Mouse (Mus musculus): ENCODE results near the gene Tmod2. TPM values are rescaled to one million over a fixed set of nuclear protein-coding genes. Genes with fewer than 3 reads are reported as not detected.
A peak's percentile ranks its signal among the peaks of the same experiment; 100 is the strongest.
"Not testable (repeated sequence)": the region's sequence is repeated elsewhere in the genome, so short reads cannot be mapped to it uniquely, and the experiment has no call there.

Gene Tmod2
- polyA plus RNA-seq, 1 experiment from 2014 or later: 11.9 TPM

GRCm38 (mm10) chr9:75541497-75541896, 69.6 kb downstream of the Tmod2 start:
- H3K9me3 ChIP-seq (ENCODE audit: control insufficient read depth, low read length): no peaks in the 10 kb centered on the region
- H3K27me3 ChIP-seq (ENCODE audit: control insufficient read depth, insufficient read depth, low read length): no peaks in the 10 kb centered on the region
- peak overlapping the region; percentile 78 for H3K27ac ChIP-seq (replicated peaks)
- no peak overlapping the region for H3K4me3 ChIP-seq (ENCODE audit: low read depth, low read length)
- DNase-seq (ENCODE audit: low spot score) (peak; percentile 59), ATAC-seq (ENCODE audit: low FRiP score, low TSS enrichment) (peak; percentile 76)
- H3K4me2 ChIP-seq (replicated peaks; ENCODE audit: low read depth): no peak overlapping the region; the same call in 1 of the 2 replicates
- H3K4me1 ChIP-seq (replicated peaks; ENCODE audit: control insufficient read depth, insufficient read depth): peaks cover 7% of the 10 kb centered on the region
- 9% methylated on average over 5 of the region's 5 CpGs for WGBS
- H3K36me3 ChIP-seq (ENCODE audit: control insufficient read depth, insufficient read depth, low read length): no peaks in the 10 kb centered on the region
- TF ChIP-seq CTCF (IDR thresholded peaks at IDR 0.05; ENCODE audit: low read depth) (no peak), EP300 (optimal IDR thresholded peaks at IDR 0.05) (no peak)
- H3K9ac ChIP-seq (ENCODE audit: low read length): no peak overlapping the region

- 39% methylated on average over 1 of the region's 1 CpGs for WGBS
Measured at GRCm38 (mm10) chr9:75536422-75536821, 74.7 kb downstream of the Tmod2 start.

GRCm38 (mm10) chr9:75534431-75534962, 76.6 kb downstream of the Tmod2 start:
- Histone ChIP-seq H3K4me1 (replicated peaks; ENCODE audit: control insufficient read depth, insufficient read depth) (no peaks in the 10 kb centered on the region; the same call in 1 of the 2 replicates), H3K9ac (ENCODE audit: low read length) (no peak overlapping the region), H3K9me3 (ENCODE audit: control insufficient read depth, low read length) (no peaks in the 10 kb centered on the region), H3K27me3 (ENCODE audit: control insufficient read depth, insufficient read depth, low read length) (no peaks in the 10 kb centered on the region), H3K36me3 (ENCODE audit: control insufficient read depth, insufficient read depth, low read length) (peaks cover 3% of the 10 kb centered on the region; the same call in 1 of the 2 replicates), H3K4me2 (replicated peaks; ENCODE audit: low read depth) (no peak overlapping the region), H3K27ac (replicated peaks) (no peak overlapping the region), H3K4me3 (ENCODE audit: low read depth, low read length) (no peak overlapping the region)
- 86% methylated on average over 8 of the region's 8 CpGs for WGBS
- TF ChIP-seq CTCF (IDR thresholded peaks at IDR 0.05; ENCODE audit: low read depth) (no peak), EP300 (optimal IDR thresholded peaks at IDR 0.05) (no peak)
- ATAC-seq (ENCODE audit: low FRiP score, low TSS enrichment): 0 out of 2 replicates have a peak, but pooled peaks have one; percentile 52
- no peak for DNase-seq (ENCODE audit: low spot score)

More at GRCm38 (mm10) chr9:75536422-75536821, 74.7 kb downstream of the Tmod2 start:
- Histone ChIP-seq H3K27ac (replicated peaks) (no peak overlapping the region), H3K9me3 (ENCODE audit: control insufficient read depth, low read length) (no peaks in the 10 kb centered on the region), H3K4me3 (ENCODE audit: low read depth, low read length) (no peak overlapping the region), H3K4me2 (replicated peaks; ENCODE audit: low read depth) (no peak overlapping the region), H3K4me1 (replicated peaks; ENCODE audit: control insufficient read depth, insufficient read depth) (no peaks in the 10 kb centered on the region; the same call in 1 of the 2 replicates), H3K36me3 (ENCODE audit: control insufficient read depth, insufficient read depth, low read length) (no peaks in the 10 kb centered on the region), H3K9ac (ENCODE audit: low read length) (no peak overlapping the region), H3K27me3 (ENCODE audit: control insufficient read depth, insufficient read depth, low read length) (no peaks in the 10 kb centered on the region)
- DNase-seq (ENCODE audit: low spot score) (no peak), ATAC-seq (ENCODE audit: low FRiP score, low TSS enrichment) (no peak)
- TF ChIP-seq EP300 (optimal IDR thresholded peaks at IDR 0.05) (no peak), CTCF (IDR thresholded peaks at IDR 0.05; ENCODE audit: low read depth) (no peak)

GRCm38 (mm10) chr9:75532989-75533388, 78.1 kb downstream of the Tmod2 start:
- not testable (repeated sequence) for H3K9ac ChIP-seq (ENCODE audit: low read length); DNase-seq (ENCODE audit: low spot score); H3K4me3 ChIP-seq (ENCODE audit: low read depth, low read length); H3K27me3 ChIP-seq (ENCODE audit: control insufficient read depth, insufficient read depth, low read length); H3K4me2 ChIP-seq (replicated peaks; ENCODE audit: low read depth); ATAC-seq (ENCODE audit: low FRiP score, low TSS enrichment); H3K36me3 ChIP-seq (ENCODE audit: control insufficient read depth, insufficient read depth, low read length); H3K9me3 ChIP-seq (ENCODE audit: control insufficient read depth, low read length); H3K27ac ChIP-seq (replicated peaks); H3K4me1 ChIP-seq (replicated peaks; ENCODE audit: control insufficient read depth, insufficient read depth)
- WGBS: 69% methylated on average over 8 of the region's 9 CpGs

GRCm38 (mm10) chr9:75532461-75532860, 78.7 kb downstream of the Tmod2 start:
- Histone ChIP-seq H3K36me3 (ENCODE audit: control insufficient read depth, insufficient read depth, low read length) (peaks cover 3% of the 10 kb centered on the region; the same call in 1 of the 2 replicates), H3K27me3 (ENCODE audit: control insufficient read depth, insufficient read depth, low read length) (no peaks in the 10 kb centered on the region), H3K4me2 (replicated peaks; ENCODE audit: low read depth) (no peak overlapping the region), H3K4me3 (ENCODE audit: low read depth, low read length) (no peak overlapping the region), H3K27ac (replicated peaks) (no peak overlapping the region), H3K9ac (ENCODE audit: low read length) (no peak overlapping the region), H3K9me3 (ENCODE audit: control insufficient read depth, low read length) (no peaks in the 10 kb centered on the region), H3K4me1 (replicated peaks; ENCODE audit: control insufficient read depth, insufficient read depth) (no peaks in the 10 kb centered on the region; the same call in 1 of the 2 replicates)
- DNase-seq (ENCODE audit: low spot score) (no peak), ATAC-seq (ENCODE audit: low FRiP score, low TSS enrichment) (no peak)
- no peak for TF ChIP-seq EP300 (optimal IDR thresholded peaks at IDR 0.05)
- TF ChIP-seq CTCF (IDR thresholded peaks at IDR 0.05; ENCODE audit: low read depth): no peak
- 84% methylated on average over 7 of the region's 7 CpGs for WGBS

GRCm38 (mm10) chr9:75529358-75529757, 81.8 kb downstream of the Tmod2 start:
- ATAC-seq (ENCODE audit: low FRiP score, low TSS enrichment) (no peak), DNase-seq (ENCODE audit: low spot score) (no peak)
- no peak overlapping the region for H3K9ac ChIP-seq (ENCODE audit: low read length)
- no peak for TF ChIP-seq CTCF (IDR thresholded peaks at IDR 0.05; ENCODE audit: low read depth)
- no peak for TF ChIP-seq EP300 (optimal IDR thresholded peaks at IDR 0.05)
- H3K4me1 ChIP-seq (replicated peaks; ENCODE audit: control insufficient read depth, insufficient read depth): no peaks in the 10 kb centered on the region
- no peak overlapping the region for H3K4me2 ChIP-seq (replicated peaks; ENCODE audit: low read depth)
- no peak overlapping the region for H3K4me3 ChIP-seq (ENCODE audit: low read depth, low read length)
- no peaks in the 10 kb centered on the region for H3K27me3 ChIP-seq (ENCODE audit: control insufficient read depth, insufficient read depth, low read length)
- no peaks in the 10 kb centered on the region for H3K9me3 ChIP-seq (ENCODE audit: control insufficient read depth, low read length)
- 65% methylated on average over 5 of the region's 5 CpGs for WGBS
- H3K27ac ChIP-seq (replicated peaks): no peak overlapping the region
- H3K36me3 ChIP-seq (ENCODE audit: control insufficient read depth, insufficient read depth, low read length): peaks cover 3% of the 10 kb centered on the region; the same call in 1 of the 2 replicates

All from stomach, postnatal 0 days (tissue).